Mouse (Mus musculus): ENCODE data around the gene Ndufv3.

Ndufv3 gene

DNA sequence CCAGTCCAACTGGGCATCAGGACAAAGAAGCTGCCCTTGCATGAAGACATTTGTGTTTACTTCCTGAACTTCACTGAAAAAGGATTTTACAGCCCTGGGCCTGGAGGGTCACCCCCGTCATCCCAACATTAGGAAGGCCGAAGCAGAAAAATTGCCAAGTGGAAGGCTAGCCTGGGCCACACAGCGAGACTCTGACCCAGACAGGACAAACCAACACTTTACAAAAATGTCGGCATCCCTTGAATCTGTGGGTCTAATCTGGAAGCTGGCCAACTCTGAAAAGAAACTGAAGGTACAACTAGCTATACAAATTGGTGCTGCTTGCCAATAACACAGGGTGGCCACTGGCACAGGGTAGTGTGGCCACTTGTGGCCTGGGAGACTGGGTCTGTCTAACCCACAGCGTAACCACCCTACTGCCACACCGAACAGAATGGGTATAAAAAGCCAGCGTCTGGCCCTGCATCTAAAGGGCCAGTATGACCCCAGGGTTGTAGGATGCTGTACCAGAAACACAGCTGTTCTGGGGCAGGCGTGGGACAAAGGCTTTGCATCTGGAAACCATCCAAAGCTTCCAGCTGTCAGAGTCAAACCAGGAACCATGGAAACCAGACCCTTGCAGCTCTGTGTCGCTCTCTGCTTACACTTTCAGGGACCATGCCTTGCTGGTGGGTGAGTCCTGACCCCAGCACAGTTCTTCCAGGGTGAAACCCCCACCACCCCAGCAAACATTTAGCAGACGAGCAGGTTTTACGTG lies 37.4 kb downstream of the Ndufv3 start:
- peak; percentile 43 for DNase-seq (ENCODE audit: low spot score)

DNA sequence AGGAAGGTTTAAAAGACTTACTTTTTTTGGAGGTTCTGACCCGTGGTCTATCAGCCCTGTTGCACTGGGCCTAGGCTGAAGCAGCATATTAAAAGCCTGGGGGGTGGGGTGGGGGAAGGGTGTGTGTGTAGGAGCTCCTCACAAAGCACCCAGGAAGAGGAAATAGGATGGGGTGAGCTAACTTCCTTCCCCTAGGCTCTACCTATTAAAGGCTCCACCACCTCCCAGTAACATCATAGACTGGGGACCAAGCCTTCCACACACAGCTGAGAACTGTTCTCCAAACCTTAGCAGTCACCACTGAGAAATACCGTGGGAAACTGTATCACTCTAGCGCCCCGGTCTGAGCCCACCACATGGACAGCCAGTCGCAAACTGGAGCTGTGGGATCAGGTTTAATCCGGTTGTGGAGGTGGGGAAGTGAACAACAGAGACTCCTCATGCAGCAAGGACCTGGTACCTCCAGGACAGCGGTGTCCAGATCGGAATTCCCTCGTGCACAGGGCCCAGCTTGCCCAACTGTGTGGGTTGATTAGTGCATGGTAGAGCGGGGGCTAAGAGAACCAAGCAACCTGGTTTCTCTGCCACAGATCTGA lies 38.1 kb downstream of the Ndufv3 start:
- DNase-seq (ENCODE audit: low spot score) = no peak

DNA sequence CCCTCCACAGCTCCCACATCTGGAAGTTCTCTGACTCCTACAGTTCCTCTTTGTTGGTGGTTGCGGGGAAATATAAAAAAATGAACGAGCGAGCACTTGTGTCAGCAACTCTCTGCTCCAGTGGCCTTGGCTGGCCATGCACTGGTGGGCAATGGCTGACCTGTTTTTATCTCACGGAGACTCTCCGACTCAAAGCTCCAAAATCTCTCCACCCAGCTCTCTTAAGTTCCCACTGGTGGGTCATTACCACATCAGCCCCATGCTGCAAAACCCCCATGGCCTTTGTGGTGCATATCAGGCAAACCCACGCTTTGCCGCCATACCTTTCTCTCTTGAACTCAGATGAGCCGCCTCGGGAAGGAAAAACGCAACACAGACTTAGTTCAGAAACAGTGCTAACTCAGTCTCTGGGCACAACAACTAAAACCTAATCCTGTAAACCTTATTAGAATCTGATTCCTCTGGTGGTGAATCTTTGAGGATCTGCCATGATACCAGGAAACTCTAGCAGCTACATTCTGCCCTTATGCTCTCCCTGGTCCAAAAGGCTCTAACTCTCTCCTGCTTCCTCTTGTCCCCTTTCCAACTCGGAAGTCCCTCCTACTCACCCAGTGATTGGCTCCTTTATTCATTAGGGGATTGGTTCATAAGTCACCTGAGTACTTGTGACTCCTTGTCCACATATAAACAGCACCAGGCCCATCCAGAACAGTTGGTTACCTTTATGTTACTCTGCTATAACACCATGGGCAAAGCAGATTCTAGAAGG lies 39.3 kb downstream of the Ndufv3 start:
- DNase-seq (ENCODE audit: low spot score) = no peak

DNA sequence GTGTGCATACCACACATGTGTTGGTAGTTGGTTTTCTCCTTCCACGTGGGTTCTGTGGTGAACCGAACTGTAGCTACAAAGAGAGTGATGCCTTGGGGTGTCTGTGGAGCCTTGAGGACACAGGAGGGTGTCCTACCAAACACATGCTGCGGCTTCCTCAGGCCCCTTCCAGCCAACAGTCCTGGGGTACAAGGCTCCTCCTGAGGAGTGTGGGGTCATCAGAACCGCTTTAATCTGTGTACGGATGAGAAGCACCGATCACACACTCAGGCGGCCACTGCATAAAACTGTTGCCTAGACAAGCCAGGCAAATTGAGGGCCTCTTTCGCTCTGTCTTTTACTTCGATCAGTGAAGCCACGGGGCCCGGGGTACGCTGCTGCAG lies 43.7 kb downstream of the Ndufv3 start:
- peak; percentile 57 for DNase-seq (ENCODE audit: low spot score)

DNA sequence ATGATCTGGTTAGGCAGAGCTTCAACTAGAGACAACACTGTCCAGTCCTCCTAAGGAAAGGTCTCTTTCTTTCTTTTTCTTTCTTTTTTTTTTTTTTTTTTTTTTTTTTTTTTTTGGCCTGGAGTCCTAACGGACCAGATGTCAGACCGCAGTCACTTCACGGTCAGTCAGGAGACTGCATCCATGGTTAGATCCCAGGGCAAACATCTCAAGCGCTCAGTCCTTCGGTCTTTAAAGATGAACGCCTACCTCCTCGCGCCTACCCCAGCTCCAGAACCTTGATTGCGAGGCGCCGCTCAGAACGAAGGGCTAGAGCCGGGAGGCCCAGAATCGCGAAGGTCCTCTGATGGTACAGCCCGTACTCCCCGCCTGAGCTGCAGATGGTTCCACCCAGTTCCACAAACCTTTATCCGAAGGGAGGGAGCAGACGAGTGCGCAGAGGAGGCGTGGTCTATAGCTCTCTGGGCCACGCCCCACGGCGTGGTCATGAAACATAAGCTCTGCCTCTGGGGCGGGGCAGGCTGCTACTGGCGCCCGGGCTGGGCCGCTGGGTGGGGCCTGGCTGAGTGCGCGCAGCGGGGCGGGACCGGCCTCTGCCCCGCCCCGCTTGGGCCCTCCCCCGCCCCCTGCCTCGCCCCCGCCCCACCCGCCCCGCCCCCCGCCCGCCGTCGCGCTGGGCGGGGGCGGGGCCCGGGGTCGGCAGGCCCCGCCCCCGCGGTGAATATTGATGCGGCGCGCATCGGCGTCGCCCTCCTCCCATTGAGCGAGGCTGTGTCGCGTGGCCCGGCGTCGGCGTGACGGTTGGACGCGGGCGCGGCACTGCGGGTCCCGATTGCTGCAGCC lies 44.3 kb downstream of the Ndufv3 start, which contains the start of gene Pknox1:
Gene Pknox1 (plus strand): TSS at position 720 of the 843 bp plus-strand sequence.
- DNase-seq (ENCODE audit: low spot score) = peak; percentile 99

DNA sequence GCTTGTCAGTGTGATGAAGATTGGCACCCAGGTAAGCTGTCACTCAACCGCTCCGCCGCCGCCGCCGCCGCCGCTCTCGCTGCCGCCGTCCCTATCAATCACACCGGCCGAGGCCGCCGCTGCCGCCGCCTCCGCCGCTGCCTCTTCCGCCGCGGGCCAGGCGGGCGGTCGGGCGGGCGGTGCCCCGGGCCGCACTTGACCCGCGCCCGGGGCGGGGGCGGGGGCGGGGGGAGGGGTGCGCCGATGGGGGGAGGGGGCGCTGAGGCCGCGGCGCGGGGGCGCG lies 44.9 kb downstream of the Ndufv3 start:
- no peak for DNase-seq (ENCODE audit: low spot score)

DNA sequence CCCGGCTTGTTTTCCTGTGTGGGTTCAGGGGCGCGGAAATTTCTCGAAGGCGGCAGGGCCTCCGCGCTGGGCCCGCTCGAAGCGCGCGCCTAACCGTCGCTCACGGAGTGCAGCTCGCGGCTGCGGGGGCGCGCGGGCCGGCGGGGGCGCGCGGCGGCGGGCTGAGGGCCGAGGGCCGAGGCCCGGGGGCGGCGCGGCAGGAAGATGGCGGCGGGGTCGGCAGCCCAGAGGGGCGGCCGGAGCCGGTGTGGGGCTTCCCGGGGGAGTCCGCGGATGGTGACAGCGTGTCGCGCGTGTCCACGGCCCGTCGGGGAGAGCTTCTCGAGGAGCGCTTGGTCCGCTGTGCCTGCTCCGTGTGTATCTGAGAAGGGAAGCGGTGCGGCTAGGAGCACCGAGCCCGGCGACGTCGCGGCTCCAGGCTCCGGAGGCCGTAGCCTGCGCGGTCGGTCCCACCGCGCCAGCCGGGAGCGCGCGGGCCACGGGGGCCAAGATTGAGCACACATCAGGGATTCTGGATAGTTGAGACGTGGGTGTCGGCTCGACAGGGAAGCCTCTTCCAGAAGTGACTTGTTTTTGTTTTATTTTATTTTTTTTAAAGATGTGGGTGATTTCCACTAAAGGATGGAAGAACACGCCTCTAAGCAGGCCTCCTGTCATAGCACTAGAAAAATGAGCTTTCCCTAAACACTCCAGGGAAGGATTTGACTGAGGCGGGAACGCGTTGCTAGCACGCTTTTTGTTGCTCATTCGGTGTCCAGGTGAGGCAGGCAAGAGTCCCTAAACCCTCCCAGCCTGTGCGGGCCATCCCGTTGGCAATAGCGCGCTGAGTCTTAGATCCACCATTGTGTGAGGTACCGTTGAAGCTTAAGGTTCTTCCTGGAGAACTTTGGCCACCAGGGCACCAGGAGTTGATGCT lies 45.5 kb downstream of the Ndufv3 start:
- no peak for DNase-seq (ENCODE audit: low spot score)

DNA sequence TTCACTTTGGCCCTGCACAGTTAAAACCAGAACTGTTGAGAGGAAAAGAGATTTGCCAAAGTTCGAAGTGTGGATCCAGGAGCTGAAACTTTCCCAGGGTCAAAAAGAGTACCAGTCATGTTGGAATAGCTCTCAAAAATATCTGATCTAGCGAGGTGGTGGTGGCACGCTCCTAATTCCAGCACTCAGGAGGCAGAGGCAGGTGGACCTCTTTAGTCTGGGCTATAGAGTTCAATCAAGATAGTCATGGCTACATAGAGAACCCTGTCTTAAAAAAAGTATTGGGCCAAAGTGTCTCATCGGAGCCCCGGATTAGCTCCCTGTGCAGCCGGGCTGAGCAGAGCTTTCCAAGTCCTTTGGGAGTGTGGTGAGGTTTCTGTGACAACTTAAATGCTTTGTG lies 46.4 kb downstream of the Ndufv3 start:
- no peak for DNase-seq (ENCODE audit: low spot score)

DNA sequence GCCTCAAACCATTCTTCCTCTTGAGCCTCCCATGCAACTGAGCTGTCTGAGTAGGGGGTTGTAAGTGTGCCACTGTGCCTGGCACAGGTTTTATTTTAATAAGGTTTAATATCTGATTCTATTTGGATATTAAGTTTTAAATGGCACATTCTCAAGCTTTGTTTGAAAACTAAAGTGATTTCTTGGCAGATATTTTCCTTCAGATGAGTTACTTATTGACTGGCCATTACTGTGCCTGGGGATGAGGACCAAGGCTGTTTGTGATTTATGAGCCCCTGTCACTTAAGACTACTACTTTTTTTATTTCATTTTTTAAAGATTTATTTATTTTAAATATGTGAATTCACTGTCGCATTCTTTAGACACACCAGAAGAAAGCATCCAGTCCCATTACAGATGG lies 49.8 kb downstream of the Ndufv3 start:
- no peak for DNase-seq (ENCODE audit: low spot score)

DNA sequence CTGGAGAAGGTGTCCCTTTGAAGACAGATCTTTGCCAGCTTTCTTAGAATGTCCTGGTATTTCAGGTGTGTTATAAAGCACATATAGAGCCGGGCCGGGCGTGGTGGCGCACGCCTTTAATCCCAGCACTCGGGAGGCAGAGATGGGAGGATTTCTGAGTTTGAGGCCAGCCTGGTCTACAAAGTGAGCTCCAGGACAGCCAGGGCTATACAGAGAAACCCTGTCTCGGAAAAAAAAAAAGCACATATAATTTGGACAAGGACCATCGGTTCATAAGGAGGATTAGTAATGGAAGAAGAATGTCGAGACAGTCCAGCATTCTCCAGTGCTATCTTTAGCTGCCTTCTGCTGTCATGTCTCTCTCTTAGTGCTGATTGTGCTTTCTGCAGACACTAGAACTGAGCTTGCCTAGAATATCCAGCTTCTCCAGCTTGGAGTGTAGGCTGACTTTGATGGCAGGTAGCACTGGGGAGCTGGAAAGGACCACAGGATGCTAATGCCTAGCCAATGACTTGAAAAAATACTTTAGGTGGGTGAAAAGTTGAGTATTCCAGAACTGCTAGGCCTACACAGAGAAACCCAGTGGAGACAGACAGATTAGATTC lies 50.5 kb downstream of the Ndufv3 start:
- DNase-seq (ENCODE audit: low spot score) = peak; percentile 55

DNA sequence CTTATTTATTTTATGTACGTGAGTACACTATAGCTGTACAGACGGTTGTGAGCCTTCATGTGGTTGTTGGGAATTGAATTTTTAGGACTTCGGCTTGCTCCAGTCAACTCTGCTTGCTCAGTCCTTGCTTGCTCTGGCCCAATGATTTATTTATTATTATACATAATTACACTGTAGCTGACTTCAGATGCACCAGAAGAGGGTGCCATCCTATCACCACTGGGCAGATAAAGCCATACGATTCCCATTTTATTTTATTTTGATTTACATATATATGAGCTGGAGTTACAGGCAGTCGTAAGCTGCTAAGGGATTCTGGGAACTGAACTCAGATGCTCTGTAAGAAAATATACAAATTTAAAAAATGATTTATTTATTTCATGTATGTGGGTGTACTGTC lies 51.8 kb downstream of the Ndufv3 start:
- DNase-seq (ENCODE audit: low spot score) = no peak

DNA sequence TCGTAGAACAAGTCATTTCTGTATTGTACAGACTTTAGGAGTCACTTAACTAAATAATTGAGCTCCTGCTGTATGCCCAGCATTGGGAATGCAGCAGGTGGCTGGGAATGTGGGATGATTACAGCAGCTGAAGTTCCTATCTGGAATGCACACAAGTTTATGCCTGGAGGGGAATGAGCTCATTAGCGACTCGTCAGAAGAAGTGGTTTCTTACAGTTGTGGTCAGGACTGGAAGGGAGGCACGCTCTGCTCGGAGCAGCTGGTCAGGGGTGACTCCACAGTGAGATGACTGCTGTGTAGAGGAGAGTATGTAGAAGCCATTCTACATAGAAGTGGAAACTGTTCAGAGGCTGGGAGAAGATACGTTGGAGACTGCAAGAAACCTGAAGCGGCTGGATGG lies 54.7 kb downstream of the Ndufv3 start:
- no peak for DNase-seq (ENCODE audit: low spot score)

DNA sequence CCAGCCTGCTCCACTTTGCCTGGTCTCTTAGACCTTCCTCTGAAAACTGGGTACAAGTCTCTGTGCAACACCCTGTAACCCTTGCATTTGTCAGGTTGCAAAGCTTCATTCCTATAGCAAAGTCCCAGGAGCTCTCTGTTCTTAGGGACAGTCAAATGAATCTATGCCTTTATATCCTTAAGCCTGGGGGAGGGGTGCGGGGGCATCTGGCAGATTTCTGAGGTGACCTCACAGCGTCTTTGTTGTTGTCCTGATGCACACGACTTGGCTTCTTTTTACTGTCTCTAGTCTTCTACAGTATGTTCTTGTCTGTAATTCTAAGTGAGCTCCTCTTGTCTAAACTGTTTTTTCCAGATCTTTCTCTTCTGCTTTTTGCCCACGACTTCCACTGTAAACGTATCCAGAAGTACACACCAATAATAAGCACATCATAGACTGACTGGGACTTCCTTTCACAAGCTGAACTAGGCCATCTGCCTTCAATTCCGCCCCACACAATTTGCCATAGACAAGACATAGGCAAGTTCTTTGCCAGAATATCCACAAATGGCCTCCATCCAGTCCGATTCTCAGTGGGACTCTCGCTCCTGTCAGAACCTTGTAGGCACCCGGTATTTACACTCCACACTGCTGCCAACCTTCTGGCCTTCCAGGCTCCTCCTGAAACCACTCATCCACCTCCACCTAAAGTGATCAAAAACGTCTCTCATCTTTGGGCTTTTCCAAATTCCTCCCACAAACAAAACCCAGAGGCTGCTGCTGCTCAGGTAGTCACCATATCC lies 56.7 kb downstream of the Ndufv3 start:
- DNase-seq (ENCODE audit: low spot score) = no peak

DNA sequence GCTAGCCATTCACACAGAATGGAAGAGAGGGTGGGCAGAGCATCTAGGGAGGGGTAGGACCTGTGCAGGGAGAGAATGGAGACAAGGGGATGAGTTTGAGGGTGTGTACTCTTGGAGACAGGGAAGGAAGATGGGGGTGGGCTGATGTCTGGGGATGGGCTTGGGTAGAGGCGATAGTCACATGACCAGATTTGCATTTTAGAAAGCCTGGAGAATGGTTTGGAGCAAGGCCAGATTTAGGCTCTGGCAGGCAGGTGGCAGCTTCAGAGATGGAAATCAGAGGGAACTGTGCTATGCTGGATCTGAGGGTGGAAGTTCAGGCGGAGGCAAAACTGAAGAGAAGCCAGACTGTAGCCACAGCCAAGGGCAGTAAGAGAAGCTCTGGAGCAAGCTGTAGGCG lies 60.4 kb downstream of the Ndufv3 start:
- DNase-seq (ENCODE audit: low spot score) = no peak
